Mouse (Mus musculus): ENCODE data around the gene Sema4b. TPM values are rescaled to one million over a fixed set of nuclear protein-coding genes. Genes with fewer than 3 reads are reported as not detected.

Sema4b gene
- polyA plus RNA-seq, 1 experiment, result 51.6 TPM

DNA sequence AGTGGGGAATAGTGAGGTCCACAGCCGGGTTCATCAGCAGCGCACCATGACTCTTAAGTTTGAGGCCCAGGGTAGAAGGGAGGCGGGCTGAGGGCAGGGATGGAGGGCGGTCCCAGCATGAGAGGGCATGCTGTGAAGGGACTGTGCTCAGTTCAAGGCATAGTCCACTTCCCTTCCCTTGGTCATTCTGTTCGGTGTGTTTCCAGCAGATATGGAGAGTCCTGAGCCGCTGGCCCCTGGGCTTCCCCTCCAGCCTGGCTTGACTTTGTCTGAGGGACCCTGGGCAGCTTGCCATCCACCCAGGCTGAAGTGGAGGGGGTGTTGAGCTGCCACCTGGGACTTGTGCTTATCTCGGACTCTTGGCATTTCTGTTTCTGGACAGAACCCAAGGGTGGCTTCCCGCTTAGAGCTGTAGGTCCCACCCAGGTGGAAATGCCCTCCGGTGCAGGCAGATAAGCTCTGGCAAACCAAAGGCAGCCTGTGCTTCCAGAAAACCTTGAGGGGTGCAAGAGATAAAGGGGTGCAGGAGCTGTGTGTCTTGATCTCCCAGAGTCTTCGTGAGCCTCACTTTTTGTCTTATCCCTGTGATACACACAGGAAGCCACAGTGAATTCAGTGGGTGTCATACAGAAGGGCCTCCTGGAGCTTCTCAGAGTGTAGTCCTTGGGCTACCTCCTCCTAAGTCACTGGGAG, 22.2 kb downstream of the Sema4b start:
- H3K27ac ChIP-seq (ENCODE audit: control insufficient read depth, insufficient read depth, low read depth, low read length, poor library complexity), result peak overlapping the region; percentile 91
- peaks cover 34% of the 10 kb centered on the region for H3K4me1 ChIP-seq (ENCODE audit: control insufficient read depth, insufficient read depth, low read length)
- H3K4me3 ChIP-seq (replicated peaks; ENCODE audit: control insufficient read depth, low read depth, low read length), result no peak overlapping the region
- TF ChIP-seq POLR2A (IDR thresholded peaks at IDR 0.05; ENCODE audit: borderline replicate concordance, control insufficient read depth, low read depth, low read length) (peak; percentile 70), CTCF (IDR thresholded peaks at IDR 0.05; ENCODE audit: control insufficient read depth, insufficient read depth, low read length) (no peak)
- WGBS, result 8% methylated on average over 10 of the region's 10 CpGs

DNA sequence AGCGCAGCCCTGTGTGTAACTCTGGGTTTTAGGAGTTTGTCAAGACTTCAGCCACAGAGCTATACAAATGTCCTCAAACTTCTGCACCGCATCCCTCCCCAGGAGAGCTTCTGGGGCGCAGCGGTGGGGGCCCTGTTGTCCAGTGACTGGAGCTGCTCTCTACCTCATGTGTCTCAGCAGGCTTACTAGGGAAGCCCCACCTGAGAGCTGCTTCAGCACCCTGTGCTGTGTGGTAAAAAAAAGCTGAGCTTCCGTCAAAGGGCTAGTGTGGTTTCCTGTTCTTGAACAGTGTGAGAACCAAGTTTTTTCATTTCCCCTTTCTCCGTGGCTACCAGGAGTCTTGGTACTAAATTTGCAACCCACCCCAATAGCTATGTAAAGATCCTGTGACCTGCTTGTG, 23.0 kb downstream of the Sema4b start:
- H3K4me3 ChIP-seq (replicated peaks; ENCODE audit: control insufficient read depth, low read depth, low read length), result peak overlapping the region; percentile 10
- peak overlapping the region; percentile 91 for H3K27ac ChIP-seq (ENCODE audit: control insufficient read depth, insufficient read depth, low read depth, low read length, poor library complexity)
- under 1% methylated on average over 6 of the region's 6 CpGs for WGBS
- TF ChIP-seq POLR2A (IDR thresholded peaks at IDR 0.05; ENCODE audit: borderline replicate concordance, control insufficient read depth, low read depth, low read length) (0 out of 2 replicates have a peak, but pooled peaks have one; percentile 31), CTCF (IDR thresholded peaks at IDR 0.05; ENCODE audit: control insufficient read depth, insufficient read depth, low read length) (no peak)
- peaks cover 32% of the 10 kb centered on the region for H3K4me1 ChIP-seq (ENCODE audit: control insufficient read depth, insufficient read depth, low read length)

DNA sequence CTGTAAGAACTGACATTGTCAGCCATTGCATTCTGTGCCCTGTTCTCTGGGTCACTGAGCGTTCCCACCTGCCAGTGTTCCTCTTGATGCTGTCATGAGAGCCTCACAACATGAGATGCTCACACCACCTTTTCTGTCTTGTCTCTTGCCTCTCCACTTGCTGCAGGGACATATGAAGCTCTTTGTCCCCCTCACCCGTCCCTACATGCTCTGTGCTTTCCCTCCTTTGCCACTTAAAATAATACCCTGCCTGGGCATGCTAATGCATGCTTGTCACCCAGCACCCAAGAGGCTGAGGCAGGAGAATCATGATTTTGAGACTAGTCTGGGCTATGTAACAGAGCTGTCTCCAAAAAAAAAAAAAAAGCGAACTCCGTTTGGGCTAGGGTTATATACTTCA, 24.3 kb downstream of the Sema4b start:
- TF ChIP-seq CTCF (IDR thresholded peaks at IDR 0.05; ENCODE audit: control insufficient read depth, insufficient read depth, low read length) (no peak), POLR2A (IDR thresholded peaks at IDR 0.05; ENCODE audit: borderline replicate concordance, control insufficient read depth, low read depth, low read length) (no peak)
- Histone ChIP-seq H3K4me1 (ENCODE audit: control insufficient read depth, insufficient read depth, low read length) (peaks cover 27% of the 10 kb centered on the region), H3K4me3 (replicated peaks; ENCODE audit: control insufficient read depth, low read depth, low read length) (no peak overlapping the region), H3K27ac (ENCODE audit: control insufficient read depth, insufficient read depth, low read depth, low read length, poor library complexity) (peak overlapping the region; percentile 7; the same call in 1 of the 2 replicates)
- 75% methylated on average over 4 of the region's 4 CpGs for WGBS

- TF ChIP-seq CTCF (IDR thresholded peaks at IDR 0.05; ENCODE audit: control insufficient read depth, insufficient read depth, low read length), result no peak
- TF ChIP-seq POLR2A (IDR thresholded peaks at IDR 0.05; ENCODE audit: borderline replicate concordance, control insufficient read depth, low read depth, low read length), result no peak
- H3K27ac ChIP-seq (ENCODE audit: control insufficient read depth, insufficient read depth, low read depth, low read length, poor library complexity), result no peak overlapping the region
- no peak overlapping the region for H3K4me3 ChIP-seq (replicated peaks; ENCODE audit: control insufficient read depth, low read depth, low read length)
- H3K4me1 ChIP-seq (ENCODE audit: control insufficient read depth, insufficient read depth, low read length), result peaks cover 13% of the 10 kb centered on the region; the same call in 1 of the 2 replicates
- WGBS, result 94% methylated on average over 7 of the region's 7 CpGs
These were observed 27.0 kb downstream of the Sema4b start for GRCm38 (mm10) chr7:80213604-80214003.

DNA sequence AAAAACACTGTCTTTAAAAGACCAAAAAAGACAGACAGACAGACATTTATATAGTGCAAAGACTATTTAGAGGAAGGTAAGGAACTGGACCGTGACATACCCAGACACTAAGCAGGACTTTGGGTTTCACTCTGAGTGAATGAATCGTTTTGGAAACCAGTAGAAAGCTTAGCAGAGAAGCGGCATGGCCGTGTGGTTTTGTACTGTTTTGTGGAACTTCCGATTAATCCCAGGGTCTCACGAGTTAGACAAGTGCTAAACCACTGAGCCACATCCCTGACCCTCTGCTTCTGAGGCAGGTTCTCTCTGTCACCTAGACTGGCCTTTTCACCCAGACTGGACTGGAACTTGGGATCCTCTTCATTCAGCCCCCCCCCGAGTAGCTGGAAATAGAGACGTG, 27.8 kb downstream of the Sema4b start:
- WGBS, result 81% methylated on average over 8 of the region's 8 CpGs
- H3K27ac ChIP-seq (ENCODE audit: control insufficient read depth, insufficient read depth, low read depth, low read length, poor library complexity), result peak overlapping the region; percentile 15; the same call in 1 of the 2 replicates
- no peak for TF ChIP-seq CTCF (IDR thresholded peaks at IDR 0.05; ENCODE audit: control insufficient read depth, insufficient read depth, low read length)
- no peak for TF ChIP-seq POLR2A (IDR thresholded peaks at IDR 0.05; ENCODE audit: borderline replicate concordance, control insufficient read depth, low read depth, low read length)
- H3K4me1 ChIP-seq (ENCODE audit: control insufficient read depth, insufficient read depth, low read length), result peaks cover 10% of the 10 kb centered on the region; the same call in 1 of the 2 replicates
- H3K4me3 ChIP-seq (replicated peaks; ENCODE audit: control insufficient read depth, low read depth, low read length), result no peak overlapping the region

DNA sequence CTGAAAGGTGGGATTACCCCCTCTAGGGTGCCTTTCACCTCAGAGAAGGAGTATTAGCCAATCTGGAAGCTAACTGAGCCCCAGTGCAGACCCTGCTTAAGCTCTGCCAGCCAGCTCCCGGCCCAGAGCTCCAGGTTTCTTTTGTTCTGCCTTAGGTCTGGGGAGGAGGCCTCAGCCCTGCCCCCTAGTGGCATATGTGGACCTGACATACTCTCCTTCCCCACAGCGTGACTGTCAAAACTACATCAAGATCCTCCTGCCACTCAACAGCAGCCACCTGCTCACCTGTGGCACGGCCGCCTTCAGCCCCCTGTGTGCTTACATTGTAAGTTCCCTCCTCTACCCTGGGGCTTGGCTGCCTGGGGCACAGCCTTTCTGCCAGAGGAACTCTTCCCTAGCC, 28.8 kb downstream of the Sema4b start:
- WGBS, result 28% methylated on average over 4 of the region's 4 CpGs
- Histone ChIP-seq H3K4me1 (ENCODE audit: control insufficient read depth, insufficient read depth, low read length) (peaks cover 9% of the 10 kb centered on the region; the same call in 1 of the 2 replicates), H3K4me3 (replicated peaks; ENCODE audit: control insufficient read depth, low read depth, low read length) (no peak overlapping the region), H3K27ac (ENCODE audit: control insufficient read depth, insufficient read depth, low read depth, low read length, poor library complexity) (peak overlapping the region; percentile 27)
- TF ChIP-seq CTCF (IDR thresholded peaks at IDR 0.05; ENCODE audit: control insufficient read depth, insufficient read depth, low read length) (peak; percentile 93), POLR2A (IDR thresholded peaks at IDR 0.05; ENCODE audit: borderline replicate concordance, control insufficient read depth, low read depth, low read length) (no peak)

- Histone ChIP-seq H3K4me3 (replicated peaks; ENCODE audit: control insufficient read depth, low read depth, low read length) (no peak overlapping the region), H3K4me1 (ENCODE audit: control insufficient read depth, insufficient read depth, low read length) (peaks cover 4% of the 10 kb centered on the region; the same call in 1 of the 2 replicates), H3K27ac (ENCODE audit: control insufficient read depth, insufficient read depth, low read depth, low read length, poor library complexity) (no peak overlapping the region)
- TF ChIP-seq POLR2A (IDR thresholded peaks at IDR 0.05; ENCODE audit: borderline replicate concordance, control insufficient read depth, low read depth, low read length) (no peak), CTCF (IDR thresholded peaks at IDR 0.05; ENCODE audit: control insufficient read depth, insufficient read depth, low read length) (no peak)
- 89% methylated on average over 8 of the region's 8 CpGs for WGBS
These were observed 29.9 kb downstream of the Sema4b start for GRCm38 (mm10) chr7:80216566-80216965.

DNA sequence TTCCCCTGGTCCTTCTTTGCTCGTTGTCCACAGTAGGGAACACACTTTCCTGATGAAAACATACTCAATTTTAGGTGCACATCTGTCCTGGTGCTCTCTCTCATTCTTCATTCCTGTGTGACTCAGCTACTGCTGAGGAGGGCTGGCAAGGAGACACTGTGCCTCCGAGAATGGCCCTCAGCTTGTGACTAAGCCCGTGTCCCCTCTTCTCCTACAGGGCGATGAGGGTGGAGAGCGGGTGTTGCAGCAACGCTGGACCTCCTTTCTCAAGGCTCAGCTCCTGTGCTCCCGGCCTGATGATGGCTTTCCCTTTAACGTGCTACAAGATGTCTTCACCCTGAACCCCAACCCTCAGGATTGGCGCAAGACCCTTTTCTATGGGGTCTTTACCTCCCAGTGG, 32.0 kb downstream of the Sema4b start:
- WGBS, result 95% methylated on average over 9 of the region's 9 CpGs
- no peak overlapping the region for H3K27ac ChIP-seq (ENCODE audit: control insufficient read depth, insufficient read depth, low read depth, low read length, poor library complexity)
- no peak overlapping the region for H3K4me3 ChIP-seq (replicated peaks; ENCODE audit: control insufficient read depth, low read depth, low read length)
- no peak for TF ChIP-seq CTCF (IDR thresholded peaks at IDR 0.05; ENCODE audit: control insufficient read depth, insufficient read depth, low read length)
- TF ChIP-seq POLR2A (IDR thresholded peaks at IDR 0.05; ENCODE audit: borderline replicate concordance, control insufficient read depth, low read depth, low read length), result no peak
- H3K4me1 ChIP-seq (ENCODE audit: control insufficient read depth, insufficient read depth, low read length), result no peaks in the 10 kb centered on the region; the same call in 1 of the 2 replicates
